In the genomic region with DNA sequence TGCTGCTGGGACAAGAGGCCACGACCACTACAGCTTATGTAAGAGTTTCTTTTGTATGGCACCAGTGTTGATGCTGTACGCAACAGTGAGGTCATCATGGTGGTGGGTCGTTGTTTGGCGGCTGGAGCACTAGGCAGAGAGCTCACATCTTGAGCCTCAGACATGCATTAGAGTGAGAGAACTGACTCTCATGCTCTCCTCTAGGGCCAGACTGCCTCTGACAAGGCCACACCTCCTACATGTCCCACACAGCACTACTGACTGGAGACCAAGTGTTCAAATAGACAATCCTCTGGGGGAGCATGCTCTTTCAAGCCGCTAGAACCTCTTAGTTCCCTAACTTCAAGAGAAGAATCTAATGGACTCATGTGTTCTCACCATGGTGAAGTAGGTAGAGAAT, we compare ENCODE assay signal across 28 mouse cellular contexts. TPM values are rescaled to one million over a fixed set of nuclear protein-coding genes. Genes with fewer than 3 reads are reported as not detected.
DNase-seq lines count a peak whose midpoint lies in the region; ATAC-seq and TF ChIP-seq lines count a peak whose summit lies in the region.
"Had no signal": no experiment of that assay in that cellular context is flagged by ENCODE, and none has a peak within 500 bp of the region (broad histone marks: within the 10 kb centered on the region; RNA-seq: fewer than 3 reads in every experiment).

No protein-coding gene starts in this region.

- no peak for DNase-seq in heart, postnatal 4 days
- no peak for DNase-seq in liver
- DNase-seq in stomach, postnatal 0 days (ENCODE audit: low spot score), result no peak
- DNase-seq: adrenal gland, adult 8-10 months; B cell, adult 2 months; cerebellum, adult 9-10 months; cerebellum, postnatal 36 days; gastrocnemius, adult 2 months; gastrocnemius, postnatal 36 days; heart, adult 18-20 months; layer of hippocampus, adult 9-11 months; lung, adult 2 months; lung, postnatal 10 days; retina, postnatal 1 day; right cerebral cortex, postnatal 14 days; thymus, postnatal 4 days had no signal

- peaks cover 32% of the 10 kb centered on the region for H3K4me1 ChIP-seq in heart, embryonic 13.5 days
- peaks cover 24% of the 10 kb centered on the region for H3K4me1 ChIP-seq in liver, embryonic 15.5 days (replicated peaks)
- H3K4me1 ChIP-seq in intestine, postnatal 0 days (replicated peaks; ENCODE audit: control insufficient read depth, insufficient read depth, low read length), result peaks cover 13% of the 10 kb centered on the region; the same call in 1 of the 2 replicates
- H3K4me1 ChIP-seq in stomach, postnatal 0 days (replicated peaks; ENCODE audit: control insufficient read depth, insufficient read depth), result no peaks in the 10 kb centered on the region
- H3K4me1 ChIP-seq: embryonic facial prominence, embryonic 12.5 days; hindbrain, embryonic 10.5 days; midbrain, embryonic 10.5 days; neural tube, embryonic 15.5 days had no signal

- no peak overlapping the region for H3K4me2 ChIP-seq in heart, embryonic 13.5 days
- no peak overlapping the region for H3K4me2 ChIP-seq in liver, embryonic 15.5 days
- peak overlapping the region; percentile 28; the same call in 1 of the 2 replicates for H3K4me2 ChIP-seq in intestine, postnatal 0 days (replicated peaks; ENCODE audit: low read depth)
- no peak overlapping the region for H3K4me2 ChIP-seq in stomach, postnatal 0 days (replicated peaks; ENCODE audit: low read depth)
- H3K4me2 ChIP-seq: embryonic facial prominence, embryonic 12.5 days; liver, embryonic 11.5 days; midbrain, embryonic 15.5 days; neural tube, embryonic 15.5 days had no signal

- H3K36me3 ChIP-seq in heart, embryonic 13.5 days, result peaks cover 10% of the 10 kb centered on the region; the same call in 1 of the 2 replicates
- no peaks in the 10 kb centered on the region for H3K36me3 ChIP-seq in liver, embryonic 15.5 days (replicated peaks)
- H3K36me3 ChIP-seq in intestine, postnatal 0 days (ENCODE audit: control insufficient read depth, insufficient read depth), result no peaks in the 10 kb centered on the region; the same call in 1 of the 2 replicates
- no peaks in the 10 kb centered on the region for H3K36me3 ChIP-seq in stomach, postnatal 0 days (ENCODE audit: control insufficient read depth, insufficient read depth, low read length)
- H3K36me3 ChIP-seq: neural tube, embryonic 15.5 days had no signal

- no peak for TF ChIP-seq EP300 in stomach, postnatal 0 days (optimal IDR thresholded peaks at IDR 0.05)

- no peak overlapping the region for H3K9ac ChIP-seq in heart, embryonic 13.5 days
- no peak overlapping the region for H3K9ac ChIP-seq in liver, embryonic 15.5 days
- H3K9ac ChIP-seq in intestine, postnatal 0 days (ENCODE audit: low read depth, low read length), result no peak overlapping the region
- H3K9ac ChIP-seq in stomach, postnatal 0 days (ENCODE audit: low read length), result no peak overlapping the region
- H3K9ac ChIP-seq: embryonic facial prominence, embryonic 12.5 days; midbrain, embryonic 15.5 days; neural tube, embryonic 15.5 days had no signal

- peak overlapping the region; percentile 55; the same call in 1 of the 2 replicates for H3K27ac ChIP-seq in heart, embryonic 13.5 days (replicated peaks)
- H3K27ac ChIP-seq in liver, embryonic 15.5 days (replicated peaks), result no peak overlapping the region
- H3K27ac ChIP-seq in intestine, postnatal 0 days (ENCODE audit: low read depth, low read length), result peak overlapping the region; percentile 76
- H3K27ac ChIP-seq in stomach, postnatal 0 days (replicated peaks), result peak overlapping the region; percentile 71
- H3K27ac ChIP-seq: embryonic facial prominence, embryonic 12.5 days; hindbrain, embryonic 10.5 days; hindbrain, postnatal 0 days; midbrain, embryonic 10.5 days; midbrain, embryonic 15.5 days; neural tube, embryonic 15.5 days had no signal

- 84% methylated on average over 5 of the region's 5 CpGs for WGBS in heart, embryonic 13.5 days
- 79% methylated on average over 5 of the region's 5 CpGs for WGBS in liver, embryonic 15.5 days (ENCODE audit: insufficient replicate concordance)
- 56% methylated on average over 5 of the region's 5 CpGs for WGBS in intestine, postnatal 0 days
- WGBS in stomach, postnatal 0 days, result 89% methylated on average over 5 of the region's 5 CpGs

- no peaks in the 10 kb centered on the region for H3K27me3 ChIP-seq in heart, embryonic 13.5 days (replicated peaks)
- H3K27me3 ChIP-seq in liver, embryonic 15.5 days, result no peaks in the 10 kb centered on the region
- no peaks in the 10 kb centered on the region for H3K27me3 ChIP-seq in intestine, postnatal 0 days (replicated peaks; ENCODE audit: control insufficient read depth, insufficient read depth, low read length)
- H3K27me3 ChIP-seq in stomach, postnatal 0 days (ENCODE audit: control insufficient read depth, insufficient read depth, low read length), result no peaks in the 10 kb centered on the region
- H3K27me3 ChIP-seq: embryonic facial prominence, embryonic 12.5 days; midbrain, embryonic 15.5 days; neural tube, embryonic 15.5 days had no signal

- no peak for TF ChIP-seq CTCF in intestine, postnatal 0 days (IDR thresholded peaks at IDR 0.05; ENCODE audit: low read depth)
- TF ChIP-seq CTCF in stomach, postnatal 0 days (IDR thresholded peaks at IDR 0.05; ENCODE audit: low read depth), result no peak

- ATAC-seq in heart, embryonic 13.5 days (ENCODE audit: extremely low read depth, insufficient number of reproducible peaks, low FRiP score, low TSS enrichment), result no peak; the same call in 1 of the 2 replicates
- 0 out of 2 replicates have a peak, but pooled peaks have one; percentile 5 for ATAC-seq in liver, embryonic 15.5 days (ENCODE audit: insufficient read depth)
- peak; percentile 32 for ATAC-seq in intestine, postnatal 0 days
- no peak for ATAC-seq in stomach, postnatal 0 days (ENCODE audit: low FRiP score, low TSS enrichment)
- no peak for ATAC-seq in erythroid progenitor cell, adult 5-6 weeks (replicated peaks; ENCODE audit: low FRiP score, poor library complexity, severe bottlenecking)
- ATAC-seq: forebrain, embryonic 16.5 days; hindbrain, postnatal 0 days; midbrain, embryonic 15.5 days had no signal

- H3K4me3 ChIP-seq in heart, embryonic 13.5 days, result no peak overlapping the region
- H3K4me3 ChIP-seq in liver, embryonic 15.5 days (replicated peaks), result no peak overlapping the region
- H3K4me3 ChIP-seq in intestine, postnatal 0 days (ENCODE audit: low read depth, low read length), result no peak overlapping the region
- H3K4me3 ChIP-seq in stomach, postnatal 0 days (ENCODE audit: low read depth, low read length), result no peak overlapping the region
- H3K4me3 ChIP-seq: embryonic facial prominence, embryonic 12.5 days; gastrocnemius, adult 2 months; hindbrain, embryonic 10.5 days; midbrain, embryonic 10.5 days; midbrain, embryonic 15.5 days; neural tube, embryonic 15.5 days had no signal

- H3K9me3 ChIP-seq in heart, embryonic 13.5 days, result no peaks in the 10 kb centered on the region
- no peaks in the 10 kb centered on the region for H3K9me3 ChIP-seq in liver, embryonic 15.5 days (replicated peaks)
- no peaks in the 10 kb centered on the region for H3K9me3 ChIP-seq in intestine, postnatal 0 days (ENCODE audit: control insufficient read depth)
- H3K9me3 ChIP-seq in stomach, postnatal 0 days (ENCODE audit: control insufficient read depth, low read length), result no peaks in the 10 kb centered on the region
- H3K9me3 ChIP-seq: embryonic facial prominence, embryonic 12.5 days; midbrain, embryonic 10.5 days; midbrain, embryonic 15.5 days; neural tube, embryonic 15.5 days had no signal

RNA-seq across cellular contexts. Expression of gene Akap9, which starts 11.5 kb away (rescaled TPM):
- 95.5 and 96.5 TPM in 2 replicates for polyA plus RNA-seq in heart, embryonic 13.5 days (2015; fragmentation: Nextera tagmentation; extraction: Ambion mirVana)
- 10 to 100 TPM; 49.3 to 49.6 TPM for total RNA-seq in heart, postnatal 4 days (2021)
- 23.3 and 24.5 TPM in 2 replicates for polyA plus RNA-seq in liver, embryonic 15.5 days (2015; fragmentation: Nextera tagmentation; extraction: Ambion mirVana)
- polyA plus RNA-seq in intestine, postnatal 0 days (2015; fragmentation: Nextera tagmentation; extraction: Ambion mirVana), result 79.1 and 93.2 TPM in 2 replicates
- 103 and 104 TPM in 2 replicates for polyA plus RNA-seq in stomach, postnatal 0 days (2015; fragmentation: Nextera tagmentation; extraction: Ambion mirVana)
- total RNA-seq in erythroid progenitor cell, adult 5-6 weeks (2015; ENCODE audit: low replicate concordance), result 21.0 and 27.8 TPM in 2 replicates
- 16.0 and 20.0 TPM in 2 replicates for total RNA-seq in erythroid progenitor cell, adult 5-6 weeks (2017; ENCODE audit: low replicate concordance)

RNA-seq across cellular contexts. Expression of gene Mterf1a, which starts 45.6 kb away (rescaled TPM):
- polyA plus RNA-seq in heart, embryonic 13.5 days (2015; fragmentation: Nextera tagmentation; extraction: Ambion mirVana), result 5.2 TPM in 2 replicates
- 1 to 10 TPM; 3.7 to 3.8 TPM for total RNA-seq in heart, postnatal 4 days (2021)
- polyA plus RNA-seq in liver, embryonic 15.5 days (2015; fragmentation: Nextera tagmentation; extraction: Ambion mirVana), result 3.8 and 4.4 TPM in 2 replicates
- polyA plus RNA-seq in intestine, postnatal 0 days (2015; fragmentation: Nextera tagmentation; extraction: Ambion mirVana), result 3.3 TPM in 2 replicates
- 4.1 and 4.9 TPM in 2 replicates for polyA plus RNA-seq in stomach, postnatal 0 days (2015; fragmentation: Nextera tagmentation; extraction: Ambion mirVana)
- total RNA-seq in erythroid progenitor cell, adult 5-6 weeks (2015; ENCODE audit: low replicate concordance), result 5.0 and 5.8 TPM in 2 replicates
- 4.2 and 13.0 TPM in 2 replicates for total RNA-seq in erythroid progenitor cell, adult 5-6 weeks (2017; ENCODE audit: low replicate concordance)

Comparison
In these comparisons a context has a peak if more than half of its experiments do, and no peak if none do; other contexts are left out.
1. ATAC-seq: peak in liver, embryonic 15.5 days (single experiment) and intestine, postnatal 0 days (single experiment); none in heart, embryonic 13.5 days (single experiment), stomach, postnatal 0 days (single experiment) and erythroid progenitor cell, adult 5-6 weeks (single experiment).